Mouse (Mus musculus): Measurements from ENCODE around the gene Zfp513. TPM values are rescaled to one million over a fixed set of nuclear protein-coding genes. Genes with fewer than 3 reads are reported as not detected.

The Zfp513 gene
- 72.4 and 72.5 TPM in 2 replicates for polyA plus RNA-seq (2012; rRNA removed)

DNA sequence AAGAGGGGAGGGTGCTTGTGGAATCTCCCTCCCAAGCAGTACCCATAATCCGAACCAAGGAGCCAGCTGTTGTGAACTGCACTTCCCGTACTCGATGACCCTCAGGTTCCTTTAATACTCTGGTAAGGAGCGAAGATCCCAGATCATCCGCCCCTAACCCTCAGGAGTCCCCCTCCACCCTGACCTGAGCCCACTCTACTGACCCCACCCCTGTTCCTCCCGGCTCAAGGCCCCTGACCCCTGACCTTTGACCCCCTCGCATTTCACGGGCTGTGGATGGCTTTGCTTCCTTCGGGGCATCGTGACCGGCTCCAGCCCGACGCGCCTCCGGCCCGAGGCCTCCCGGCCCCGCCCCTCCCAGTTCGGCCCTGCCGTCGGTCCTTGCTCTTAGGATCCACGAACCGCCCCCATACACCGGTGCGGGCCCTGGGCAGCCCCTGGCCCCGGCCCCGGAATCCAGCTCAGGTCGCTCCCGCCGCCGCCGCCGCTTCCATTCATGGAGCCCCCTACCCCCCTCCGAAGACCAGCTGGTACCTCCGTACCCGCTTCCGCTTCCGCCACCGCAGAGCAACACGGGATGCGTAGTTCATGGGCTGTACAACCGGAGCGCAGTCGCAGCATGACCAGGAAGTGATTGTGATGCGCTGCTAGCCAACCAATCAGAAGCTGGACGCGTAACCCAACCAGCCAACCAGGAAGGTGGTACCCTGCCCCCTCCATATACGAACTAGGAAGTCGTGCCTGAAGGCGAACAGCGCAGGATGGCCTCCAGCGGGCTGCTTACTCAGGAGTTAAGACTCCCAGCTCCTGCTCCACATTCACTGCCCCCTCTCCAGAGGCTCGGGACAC is at the start of gene Zfp513:
Gene Zfp513, minus strand, starts transcription at position 562 of the 849 bp plus-strand sequence.

GRCm38 (mm10) chr5:31251541-31252101 is 49.5 kb upstream of the Zfp513 start, which contains the start of gene Krtcap3:
Gene Krtcap3, plus strand, starts transcription at chr5:31251691.

DNA sequence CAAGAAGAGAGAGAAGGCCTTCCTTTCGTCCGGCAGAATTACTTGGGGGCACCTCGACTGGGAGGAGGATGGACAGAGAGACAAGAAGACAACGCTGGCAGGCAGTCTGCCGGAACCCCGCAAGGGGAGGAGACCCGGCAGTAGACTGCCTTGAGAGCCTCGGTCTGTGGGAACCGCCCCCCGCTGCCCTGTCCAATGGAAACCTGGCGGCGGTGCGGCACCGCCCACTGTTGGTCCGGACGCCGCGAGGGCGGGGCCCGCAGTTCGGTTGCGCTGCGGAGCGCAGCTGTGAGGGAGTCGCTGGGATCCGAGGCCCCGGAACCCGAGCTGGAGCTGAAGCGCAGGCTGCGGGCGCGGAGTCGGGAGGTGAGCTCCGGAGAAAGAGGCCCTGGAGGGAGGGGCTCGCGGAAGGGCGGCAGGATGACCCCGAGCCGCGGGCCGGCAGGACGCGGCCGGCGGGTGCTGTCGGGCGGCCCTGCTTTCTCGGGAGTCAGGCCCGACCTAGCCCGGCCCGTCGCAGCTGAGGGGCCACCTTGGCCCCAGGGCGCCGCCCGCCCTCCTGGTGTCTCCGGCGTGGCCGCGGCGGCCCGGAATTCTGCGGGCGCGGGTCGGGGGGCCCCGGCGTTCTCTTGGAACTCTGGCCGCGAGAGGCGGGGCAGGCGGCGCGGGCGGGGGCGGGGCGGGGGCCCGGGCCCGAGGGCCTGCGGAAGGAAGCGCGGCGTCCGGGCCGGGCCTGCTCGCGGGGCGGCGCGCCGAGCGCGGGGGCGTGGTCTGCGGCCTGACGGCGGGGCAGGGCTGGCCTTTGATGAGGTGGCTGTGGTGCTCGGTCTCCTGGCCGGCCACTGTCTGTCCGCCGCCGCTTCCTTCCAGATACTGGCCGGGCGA is 38.8 kb upstream of the Zfp513 start, which contains the start of the genes Nrbp1 and Gm9970:
Gene Nrbp1, plus strand, starts transcription at position 228 of the 885 bp plus-strand sequence.
Gene Gm9970, minus strand, starts transcription at position 596 of the 885 bp plus-strand sequence.

DNA sequence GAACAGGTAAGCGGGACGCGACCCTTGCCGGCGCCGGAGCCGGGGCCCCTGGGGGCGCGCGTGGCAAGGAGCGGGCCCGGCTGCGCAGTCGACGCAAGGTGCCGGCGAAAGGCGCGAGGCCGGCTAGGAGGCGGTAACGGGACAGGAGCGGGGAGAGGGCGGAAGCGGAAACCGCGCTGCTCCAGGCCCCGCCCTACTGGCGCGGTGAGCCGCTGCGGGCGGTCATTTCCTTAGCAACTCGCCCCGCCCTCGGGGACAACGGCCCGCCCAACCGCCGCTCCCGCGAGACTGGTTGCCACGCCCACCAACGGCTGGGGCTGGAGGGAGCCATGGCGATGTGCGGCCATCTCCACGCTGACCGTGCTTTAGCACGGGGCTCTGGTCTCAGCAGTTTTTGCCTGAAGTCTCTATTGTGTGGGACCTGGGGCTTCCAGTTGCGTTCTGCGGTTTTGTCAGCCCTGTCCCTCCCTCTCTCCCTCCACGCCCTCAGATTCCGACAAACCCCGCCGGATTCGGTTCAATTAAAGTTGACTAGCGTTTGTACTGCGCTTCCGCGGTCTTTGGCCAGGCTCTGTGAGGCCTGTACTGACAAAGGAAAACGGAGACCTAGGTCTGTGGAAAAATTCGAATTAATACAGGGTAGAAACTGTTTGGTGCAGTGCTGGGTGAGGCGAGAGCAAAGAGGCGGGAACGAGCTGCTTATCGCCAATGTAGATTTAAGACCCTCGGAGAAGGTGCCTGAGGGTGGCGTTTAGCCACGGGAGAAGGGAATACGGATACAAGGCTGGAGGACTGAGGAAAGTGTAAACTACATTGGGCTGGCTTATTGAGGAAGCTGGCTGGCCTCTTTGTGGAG is 18.6 kb upstream of the Zfp513 start, which contains the start of gene Ppm1g:
Gene Ppm1g, minus strand, starts transcription at position 240 of the 856 bp plus-strand sequence.

GRCm38 (mm10) chr5:31192939-31193630 is 9.0 kb downstream of the Zfp513 start, which contains the start of the genes Snx17 and Eif2b4:
Gene Snx17, plus strand, starts transcription at chr5:31193227.
Gene Eif2b4, minus strand, starts transcription at chr5:31193430.

DNA sequence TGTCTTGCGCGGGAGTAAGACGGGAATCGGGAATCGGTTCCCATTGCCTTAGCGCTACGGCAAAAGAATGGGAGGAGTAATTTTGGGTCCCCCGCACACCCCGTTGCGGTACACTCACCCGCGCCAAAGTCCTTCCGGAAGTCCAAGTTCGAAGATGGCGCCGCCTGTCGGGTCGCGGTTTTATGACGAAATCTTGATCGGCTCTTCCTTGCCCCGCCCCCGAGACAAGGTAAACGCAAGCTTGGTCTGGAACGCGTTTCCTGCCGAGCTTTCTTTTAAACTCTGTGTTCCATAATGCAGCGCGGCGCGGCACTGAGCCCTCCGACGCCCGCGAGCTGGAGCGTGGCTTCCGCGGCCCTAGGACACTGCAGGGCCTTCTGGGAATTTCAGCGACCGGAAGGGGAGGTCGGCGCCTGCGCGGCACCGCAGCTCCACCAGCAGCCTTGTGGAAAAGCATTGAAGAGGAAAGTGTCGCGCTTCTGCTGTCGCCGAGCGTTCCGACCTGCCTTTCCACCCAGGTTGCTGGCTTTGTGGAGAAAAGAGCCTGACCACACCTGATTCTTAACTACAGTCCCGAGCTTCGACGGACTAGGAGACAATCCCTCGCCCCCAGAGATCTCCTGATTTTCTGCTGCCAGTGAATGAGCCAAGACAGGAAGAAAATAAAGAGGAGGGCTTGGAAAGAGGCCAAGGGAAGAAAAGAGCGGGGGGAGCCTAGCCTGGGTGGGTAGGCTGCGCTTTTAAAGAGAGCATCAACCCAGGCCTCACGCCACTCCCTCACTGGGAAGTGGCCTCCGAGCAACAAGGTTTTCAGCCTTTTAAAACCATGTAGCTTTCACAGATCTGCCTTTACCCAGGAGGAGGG is 22.1 kb downstream of the Zfp513 start, which contains the start of the genes Gm29609 and Gtf3c2:
Gene Gm29609, minus strand, starts transcription at position 146 of the 865 bp plus-strand sequence.
Gene Gtf3c2, minus strand, starts transcription at position 379 of the 865 bp plus-strand sequence.

DNA sequence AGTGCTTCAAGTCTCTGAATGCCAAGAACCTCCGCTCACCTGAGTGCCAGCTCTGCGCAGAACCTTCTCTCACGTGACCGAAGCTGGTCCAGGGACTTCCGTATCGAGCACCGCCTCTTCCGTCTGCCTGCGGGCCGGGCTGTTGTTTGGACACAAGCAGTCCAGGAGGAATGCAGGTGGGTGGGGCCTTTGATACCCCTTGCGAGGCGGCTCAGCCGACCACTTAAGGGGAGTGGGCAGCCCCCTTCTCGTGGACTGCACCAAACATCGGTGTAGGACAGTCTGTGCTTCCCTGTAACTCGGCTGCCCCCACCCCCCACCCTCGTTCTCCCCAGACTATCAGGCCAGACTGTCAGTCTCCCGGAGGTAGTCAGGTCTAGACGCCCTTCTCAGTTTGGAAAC is 48.0 kb downstream of the Zfp513 start, which contains the start of gene Mpv17:
Gene Mpv17, minus strand, starts transcription at position 100 of the 402 bp plus-strand sequence.

Other genes with a start within 250 kb of the Zfp513 start
- gene Preb, start 241.9 kb downstream of the Zfp513 start, polyA plus RNA-seq (2012; rRNA removed): 308 and 381 TPM in 2 replicates
- gene Tcf23, start 233.6 kb downstream of the Zfp513 start, polyA plus RNA-seq (2012; rRNA removed): 0.69 and 0.76 TPM in 2 replicates
- 83.4 and 88.1 TPM in 2 replicates for gene Atraid, start 154.0 kb downstream of the Zfp513 start, polyA plus RNA-seq (2012; rRNA removed)
- 52.7 and 90.2 TPM in 2 replicates for gene Slc5a6, start 153.4 kb downstream of the Zfp513 start, polyA plus RNA-seq (2012; rRNA removed)
- gene Cad, start 147.5 kb downstream of the Zfp513 start, polyA plus RNA-seq (2012; rRNA removed): 33.5 and 40.2 TPM in 2 replicates
- not detected in 2 replicates for gene Dnajc5g, start 96.0 kb downstream of the Zfp513 start, polyA plus RNA-seq (2012; rRNA removed)
- gene Slc30a3, start 94.1 kb downstream of the Zfp513 start, polyA plus RNA-seq (2012; rRNA removed): 0.05 and 0.23 TPM in 2 replicates
- gene Trim54, start 85.6 kb downstream of the Zfp513 start, polyA plus RNA-seq (2012; rRNA removed): not detected in 2 replicates
- not detected in 2 replicates for gene Ucn, start 63.5 kb downstream of the Zfp513 start, polyA plus RNA-seq (2012; rRNA removed)
- gene Mpv17, start 48.1 kb downstream of the Zfp513 start, polyA plus RNA-seq (2012; rRNA removed): 46.0 and 55.3 TPM in 2 replicates
- 2.2 and 3.9 TPM in 2 replicates for gene Gm29609, start 22.4 kb downstream of the Zfp513 start, polyA plus RNA-seq (2012; rRNA removed)
- 32.1 and 36.4 TPM in 2 replicates for gene Gtf3c2, start 22.2 kb downstream of the Zfp513 start, polyA plus RNA-seq (2012; rRNA removed)
- gene Snx17, start 9.1 kb downstream of the Zfp513 start, polyA plus RNA-seq (2012; rRNA removed): 75.8 and 85.0 TPM in 2 replicates
- gene Eif2b4, start 8.9 kb downstream of the Zfp513 start, polyA plus RNA-seq (2012; rRNA removed): 36.2 and 39.3 TPM in 2 replicates
- 74.5 and 100 TPM in 2 replicates for gene Ppm1g, start 18.4 kb upstream of the Zfp513 start, polyA plus RNA-seq (2012; rRNA removed)
- 125 and 189 TPM in 2 replicates for gene Nrbp1, start 38.6 kb upstream of the Zfp513 start, polyA plus RNA-seq (2012; rRNA removed)
- gene Gm9970, start 38.9 kb upstream of the Zfp513 start, polyA plus RNA-seq (2012; rRNA removed): 0.35 TPM in 2 replicates
- gene Krtcap3, start 49.4 kb upstream of the Zfp513 start, polyA plus RNA-seq (2012; rRNA removed): 336 and 464 TPM in 2 replicates
- gene Ift172, start 88.8 kb upstream of the Zfp513 start, polyA plus RNA-seq (2012; rRNA removed): 24.2 and 26.7 TPM in 2 replicates
- 6.8 and 8.5 TPM in 2 replicates for gene Fndc4, start 93.8 kb upstream of the Zfp513 start, polyA plus RNA-seq (2012; rRNA removed)
- not detected in 2 replicates for gene Gckr, start 95.1 kb upstream of the Zfp513 start, polyA plus RNA-seq (2012; rRNA removed)

All from colon, adult 2 months (tissue).